ENCODE assay signal across 25 mouse cellular contexts in the genomic region with DNA sequence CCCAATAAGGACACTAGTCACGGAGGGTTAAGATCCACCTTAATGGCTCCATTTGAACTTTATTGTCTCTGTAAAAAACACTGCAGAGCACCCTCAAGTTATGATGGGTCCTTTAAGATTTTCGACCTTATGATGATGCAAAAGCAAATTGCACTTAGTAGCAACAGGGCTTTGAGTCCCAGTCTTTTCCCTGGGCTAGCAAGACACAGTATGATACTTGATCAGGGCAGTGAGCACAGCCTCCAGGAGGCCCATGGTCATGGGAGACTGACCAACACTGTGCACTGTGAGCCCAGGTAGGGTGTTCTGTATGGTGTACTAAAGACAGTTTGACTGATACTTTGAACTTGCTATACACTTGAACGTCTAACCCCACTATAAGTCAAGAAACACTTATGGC.
"Had no signal": no experiment of that assay in that cellular context is flagged by ENCODE, and none has a peak within 500 bp of the region (broad histone marks: within the 10 kb centered on the region; RNA-seq: fewer than 3 reads in every experiment).

No protein-coding gene starts in this region.

- H3K4me1 ChIP-seq: heart, embryonic 10.5 days; intestine, embryonic 15.5 days; liver, embryonic 12.5 days had no signal

- ATAC-seq: hindbrain, embryonic 16.5 days; inflammation-experienced regulatory T-cells, adult 6 months; intestine, embryonic 15.5 days; intestine, postnatal 0 days; liver, embryonic 12.5 days had no signal

- H3K4me3 ChIP-seq: heart, embryonic 10.5 days; heart, embryonic 12.5 days; hindbrain, embryonic 10.5 days; hindbrain, embryonic 12.5 days; intestine, embryonic 15.5 days; layer of hippocampus, adult 2 months; left cerebral cortex, adult 2 months; limb, embryonic 13.5 days; limb, embryonic 15.5 days; liver, embryonic 12.5 days had no signal

- DNase-seq: gastrocnemius, postnatal 14 days; gastrocnemius, postnatal 36 days; heart, adult 18-20 months; heart, postnatal 10 days; heart, postnatal 4 days; kidney, adult 18-20 months; kidney, adult 8-10 months; kidney, postnatal 10 days; kidney, postnatal 25 days; kidney, postnatal 4 days had no signal

- H3K27ac ChIP-seq: heart, embryonic 10.5 days; hindbrain, embryonic 10.5 days; hindbrain, embryonic 12.5 days; hindbrain, embryonic 14.5 days; intestine, embryonic 15.5 days; layer of hippocampus, adult 2 months; left cerebral cortex, adult 2 months; limb, embryonic 13.5 days; limb, embryonic 15.5 days; liver, embryonic 12.5 days; liver, embryonic 14.5 days had no signal
